Mouse (Mus musculus) liver, adult (tissue): ENCODE measurements around the gene Rab6b.

Experiments used
- GATA4 ChIP-seq: IDR thresholded peaks from 2 replicates; pipeline ENCODE4 v1.6.1; 2014; ENCODE audit warnings: mild to moderate bottlenecking, low read length; ENCODE audit not compliant: insufficient replicate concordance

Rab6b gene

GRCm38 (mm10) chr9:103117951-103118350, 6.4 kb downstream of the Rab6b start:
- no peak for TF ChIP-seq GATA4

GRCm38 (mm10) chr9:103118651-103119275, 7.2 kb downstream of the Rab6b start:
- TF ChIP-seq GATA4 = no peak

- no peak for TF ChIP-seq GATA4
These were observed 8.2 kb downstream of the Rab6b start for GRCm38 (mm10) chr9:103119781-103120180.

- TF ChIP-seq GATA4 = no peak
These were observed 8.6 kb downstream of the Rab6b start for GRCm38 (mm10) chr9:103120231-103120630.

GRCm38 (mm10) chr9:103121546-103121945, 10.0 kb downstream of the Rab6b start:
- TF ChIP-seq GATA4 = no peak

- no peak for TF ChIP-seq GATA4
These were observed 13.2 kb downstream of the Rab6b start for GRCm38 (mm10) chr9:103124746-103125145.

GRCm38 (mm10) chr9:103133493-103134124, 22.0 kb downstream of the Rab6b start:
- no peak for TF ChIP-seq GATA4

GRCm38 (mm10) chr9:103134450-103135030, 23.0 kb downstream of the Rab6b start:
- TF ChIP-seq GATA4 = no peak

- TF ChIP-seq GATA4 = no peak
These were observed 27.9 kb downstream of the Rab6b start for GRCm38 (mm10) chr9:103139481-103139880.

- no peak for TF ChIP-seq GATA4
These were observed 28.8 kb downstream of the Rab6b start for GRCm38 (mm10) chr9:103140384-103140783.

- TF ChIP-seq GATA4 = no peak
These were observed 29.7 kb downstream of the Rab6b start for GRCm38 (mm10) chr9:103141266-103141665.

GRCm38 (mm10) chr9:103143881-103144280, 32.3 kb downstream of the Rab6b start:
- no peak for TF ChIP-seq GATA4

- no peak for TF ChIP-seq GATA4
These were observed 33.8 kb downstream of the Rab6b start for GRCm38 (mm10) chr9:103145351-103145750.

- no peak for TF ChIP-seq GATA4
These were observed 34.7 kb downstream of the Rab6b start for GRCm38 (mm10) chr9:103146257-103146656.

- TF ChIP-seq GATA4 = no peak
These were observed 35.1 kb downstream of the Rab6b start for GRCm38 (mm10) chr9:103146703-103147102.

GRCm38 (mm10) chr9:103147103-103147502, 35.5 kb downstream of the Rab6b start:
- no peak for TF ChIP-seq GATA4
